Mouse (Mus musculus): ENCODE measurements at regions not wholly inside any gene's neighbourhood (a gene's known extent, or its start where the extent isn't known, plus 50 kb on each side); places are given as distances from the start of the nearest gene placed in this dataset.

DNA sequence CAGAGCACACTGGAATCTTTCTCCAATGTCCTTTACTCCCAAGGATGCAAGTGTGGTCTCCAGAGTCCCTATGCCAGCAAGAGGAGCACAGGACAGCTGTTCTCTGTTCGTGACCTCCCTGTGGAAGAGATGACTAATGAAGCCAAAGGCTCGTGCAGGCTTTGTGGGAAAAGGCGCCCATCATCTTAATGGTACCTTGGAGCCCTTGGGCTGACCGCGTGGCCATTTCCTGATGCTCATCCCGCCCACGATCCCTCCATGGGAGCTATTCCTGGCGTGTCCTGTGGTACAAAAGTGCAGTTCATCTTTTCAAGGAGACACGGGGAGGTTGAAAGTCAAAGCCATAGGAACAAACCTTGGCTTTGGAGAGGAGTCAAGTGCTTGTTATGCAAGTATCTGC is 55.2 kb upstream of the Gli2 start:
- no peak for DNase-seq

DNA sequence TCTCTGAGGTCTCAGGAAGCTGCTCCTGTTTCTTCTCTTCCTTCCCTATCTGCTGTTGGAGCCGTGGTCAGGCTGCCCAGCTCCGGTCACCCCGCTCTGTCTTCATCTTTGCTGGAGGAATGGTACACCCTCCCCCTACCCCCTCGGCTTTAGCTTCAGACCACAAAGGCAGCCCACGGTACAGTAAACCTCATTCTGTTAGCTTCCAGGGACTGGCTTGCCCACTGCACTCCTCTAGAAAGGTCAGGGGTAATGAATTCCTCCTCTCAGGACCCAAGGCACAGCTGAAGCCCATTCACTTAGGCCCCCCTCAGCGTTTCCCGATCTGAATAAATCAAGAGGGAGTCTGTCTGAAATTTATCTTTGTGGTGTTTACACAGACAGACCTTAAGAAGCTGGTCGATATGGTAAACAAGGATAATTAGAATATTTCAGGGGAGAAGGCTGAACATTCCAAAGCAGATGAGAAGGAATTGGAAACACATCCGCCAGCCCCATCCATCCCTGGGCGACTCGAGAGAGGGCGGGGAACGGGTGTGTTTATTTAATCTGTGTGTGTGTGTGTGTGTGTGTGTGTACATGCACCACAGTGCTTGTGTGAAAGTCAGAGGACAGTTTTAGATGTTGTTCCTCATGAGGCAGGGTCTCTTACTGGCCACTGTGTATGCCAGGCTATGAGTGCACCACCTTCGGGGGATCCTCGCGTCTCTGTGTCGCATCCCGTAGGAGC is 53.0 kb upstream of the Gli2 start:
- DNase-seq, result no peak

All from right cerebral cortex, postnatal 14 days (tissue).